In the genomic region with DNA sequence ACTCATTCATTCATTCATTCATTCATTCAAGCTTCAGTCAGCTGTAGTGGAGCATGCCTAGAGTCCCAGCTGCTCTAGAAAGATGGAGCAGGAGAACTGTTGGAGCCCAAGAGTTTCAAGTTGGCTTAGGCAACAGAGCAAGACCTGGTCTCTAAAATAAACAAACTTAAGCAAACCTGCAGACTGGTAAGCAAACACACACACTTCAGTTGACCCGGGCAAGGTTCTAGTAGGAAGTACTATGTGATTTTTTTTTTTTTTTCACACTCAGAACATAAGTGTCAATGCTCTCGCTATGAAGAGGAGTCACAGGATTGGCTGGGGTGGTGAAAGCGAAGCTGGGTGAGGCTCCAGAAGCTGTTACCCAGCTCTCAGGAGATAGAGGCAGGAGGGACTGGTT, we compare ENCODE assay signal across 22 mouse cellular contexts. TPM values are rescaled to one million over a fixed set of nuclear protein-coding genes. Genes with fewer than 3 reads are reported as not detected.
"Had no signal": no experiment of that assay in that cellular context is flagged by ENCODE, and none has a peak within 500 bp of the region (broad histone marks: within the 10 kb centered on the region; RNA-seq: fewer than 3 reads in every experiment).

No protein-coding gene starts in this region.

- ATAC-seq: inflammation-experienced regulatory T-cells, adult 6 months; intestine, embryonic 16.5 days; liver, embryonic 12.5 days; midbrain, embryonic 15.5 days had no signal

- H3K9me3 ChIP-seq: liver, embryonic 12.5 days; liver, embryonic 15.5 days; midbrain, embryonic 12.5 days; midbrain, embryonic 15.5 days; neural tube, embryonic 13.5 days had no signal

- H3K4me2 ChIP-seq: liver, embryonic 12.5 days; liver, embryonic 15.5 days; lung, embryonic 14.5 days; midbrain, embryonic 12.5 days; midbrain, embryonic 15.5 days; neural tube, embryonic 13.5 days had no signal

- H3K27ac ChIP-seq: liver, embryonic 12.5 days; liver, embryonic 15.5 days; macrophage; midbrain, embryonic 12.5 days; midbrain, embryonic 15.5 days; neural tube, embryonic 13.5 days had no signal

- H3K9ac ChIP-seq: liver, embryonic 12.5 days; liver, embryonic 15.5 days; lung, embryonic 14.5 days; midbrain, embryonic 12.5 days; midbrain, embryonic 15.5 days; neural tube, embryonic 13.5 days had no signal

- DNase-seq: kidney, adult 18-20 months; kidney, adult 9 months; kidney, postnatal 14 days; kidney, postnatal 4 days; lung, embryonic 14.5 days; retina, postnatal 1 day; right cerebral cortex, postnatal 25 days; spleen, adult 18-20 months; thymus, adult 2 months; thymus, postnatal 14 days; thymus, postnatal 4 days had no signal

- H3K4me3 ChIP-seq: liver, embryonic 12.5 days; liver, embryonic 15.5 days; midbrain, embryonic 12.5 days; midbrain, embryonic 15.5 days; neural tube, embryonic 13.5 days had no signal

- H3K36me3 ChIP-seq: liver, embryonic 12.5 days; liver, embryonic 15.5 days; midbrain, embryonic 12.5 days; midbrain, embryonic 15.5 days; neural tube, embryonic 13.5 days had no signal

- H3K27me3 ChIP-seq: liver, embryonic 12.5 days; liver, embryonic 15.5 days; midbrain, embryonic 12.5 days; midbrain, embryonic 15.5 days; neural tube, embryonic 13.5 days had no signal

RNA-seq across cellular contexts. Expression of a gene that starts 54.4 kb away (rescaled TPM):
- total RNA-seq: layer of hippocampus, adult 18-20 months; left cerebral cortex, adult 18-20 months had no signal
- polyA plus RNA-seq: inflammation-experienced regulatory T-cells, adult 6 months; limb, embryonic 11.5 days; midbrain, embryonic 15.5 days had no signal
